Mouse (Mus musculus): ENCODE data around the gene Pde6b. TPM values are rescaled to one million over a fixed set of nuclear protein-coding genes. Genes with fewer than 3 reads are reported as not detected.

Gene Pde6b
- polyA plus RNA-seq, 1 experiment from 2014 or later, result 0.23 TPM

GRCm38 (mm10) chr5:108447857-108448256 lies 59.7 kb downstream of the Pde6b start:
- Histone ChIP-seq H3K4me1 (replicated peaks) (peaks cover 11% of the 10 kb centered on the region), H3K4me3 (0 out of 2 replicates have a peak overlapping the region, but pooled peaks have one; percentile 46), H3K36me3 (no peaks in the 10 kb centered on the region), H3K27ac (ENCODE audit: poor library complexity, severe bottlenecking) (no peak overlapping the region), H3K27me3 (replicated peaks) (peaks cover 11% of the 10 kb centered on the region; the same call in 1 of the 2 replicates), H3K4me2 (peak overlapping the region; percentile 79; the same call in 1 of the 2 replicates), H3K9me3 (replicated peaks) (no peaks in the 10 kb centered on the region), H3K9ac (no peak overlapping the region)
- 80% methylated on average over 7 of the region's 7 CpGs for WGBS
- ATAC-seq (ENCODE audit: insufficient number of reproducible peaks, low FRiP score), result no peak

DNA sequence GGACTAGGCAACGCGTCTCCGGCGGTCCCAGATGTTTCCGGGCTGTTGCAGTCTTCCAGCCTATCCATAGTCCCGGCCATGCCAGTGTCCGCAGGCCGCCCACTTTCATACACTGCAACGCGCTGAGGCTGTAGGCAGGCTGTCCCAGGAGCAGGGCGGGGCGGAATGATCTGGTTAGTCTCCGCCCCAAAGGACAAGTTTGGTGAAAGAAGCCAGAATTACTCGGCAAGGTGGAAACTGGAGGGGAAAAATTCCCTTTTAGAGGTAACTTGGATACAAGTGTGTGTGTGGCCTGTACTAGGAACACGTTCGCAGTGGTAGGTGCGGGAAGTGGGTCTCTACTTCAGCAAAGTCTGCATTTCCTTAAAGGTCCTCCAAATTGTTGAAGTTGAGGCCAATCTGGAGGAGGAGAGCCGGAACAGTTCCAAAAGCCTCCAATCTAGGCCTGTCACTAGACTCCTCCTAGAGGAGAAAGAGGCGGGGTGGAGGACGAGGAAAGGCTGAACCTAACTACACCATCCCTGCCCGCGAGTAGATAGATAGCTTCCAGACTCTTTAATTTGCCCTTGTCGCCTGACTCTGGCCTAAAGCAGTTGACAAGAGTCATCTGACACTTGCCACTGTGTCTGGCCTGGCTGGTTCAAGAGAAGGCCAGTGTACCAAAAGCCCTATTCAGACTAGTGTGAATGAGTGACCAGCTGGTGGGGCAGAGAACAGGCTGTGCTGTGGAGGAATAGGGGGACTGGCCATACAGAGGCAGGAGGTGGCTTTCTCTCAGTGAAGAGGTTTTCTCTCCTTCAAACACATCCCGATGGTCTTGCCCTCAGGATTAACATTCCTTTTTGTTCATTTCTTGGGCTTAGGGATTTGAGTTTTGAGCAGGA lies 60.8 kb downstream of the Pde6b start, which contains the start of gene Mfsd7a:
Gene Mfsd7a (minus strand): TSS at position 107 of the 884 bp plus-strand sequence.
- H3K36me3 ChIP-seq, result no peaks in the 10 kb centered on the region
- WGBS, result 6% methylated on average over 24 of the region's 24 CpGs
- peak within 1 kb of the TSS; percentile 9; the same call in 1 of the 2 replicates for H3K27ac ChIP-seq (ENCODE audit: poor library complexity, severe bottlenecking)
- H3K4me1 ChIP-seq (replicated peaks), result peaks cover 11% of the 10 kb centered on the region
- no peaks in the 10 kb centered on the region for H3K9me3 ChIP-seq (replicated peaks)
- peak; percentile 88 for ATAC-seq (ENCODE audit: insufficient number of reproducible peaks, low FRiP score)
- H3K9ac ChIP-seq, result peak within 1 kb of the TSS; percentile 56
- peak within 1 kb of the TSS; percentile 46 for H3K4me3 ChIP-seq
- H3K4me2 ChIP-seq, result peak within 1 kb of the TSS; percentile 79
- H3K27me3 ChIP-seq (replicated peaks), result peaks cover 11% of the 10 kb centered on the region; the same call in 1 of the 2 replicates

GRCm38 (mm10) chr5:108450837-108451540 lies 62.8 kb downstream of the Pde6b start:
- Histone ChIP-seq H3K4me2 (no peak overlapping the region), H3K4me1 (replicated peaks) (peaks cover 11% of the 10 kb centered on the region), H3K9ac (no peak overlapping the region), H3K9me3 (replicated peaks) (no peaks in the 10 kb centered on the region), H3K36me3 (no peaks in the 10 kb centered on the region), H3K27me3 (replicated peaks) (peaks cover 4% of the 10 kb centered on the region; the same call in 1 of the 2 replicates), H3K4me3 (no peak overlapping the region), H3K27ac (ENCODE audit: poor library complexity, severe bottlenecking) (no peak overlapping the region)
- WGBS, result 77% methylated on average over 8 of the region's 8 CpGs
- ATAC-seq (ENCODE audit: insufficient number of reproducible peaks, low FRiP score), result no peak

- Histone ChIP-seq H3K27me3 (replicated peaks) (no peaks in the 10 kb centered on the region), H3K4me1 (replicated peaks) (peaks cover 11% of the 10 kb centered on the region), H3K9me3 (replicated peaks) (no peaks in the 10 kb centered on the region), H3K4me2 (no peak overlapping the region), H3K36me3 (no peaks in the 10 kb centered on the region), H3K4me3 (no peak overlapping the region), H3K27ac (ENCODE audit: poor library complexity, severe bottlenecking) (no peak overlapping the region), H3K9ac (no peak overlapping the region)
- 75% methylated on average over 1 of the region's 1 CpGs for WGBS
- ATAC-seq (ENCODE audit: insufficient number of reproducible peaks, low FRiP score), result no peak
These were observed 63.4 kb downstream of the Pde6b start for GRCm38 (mm10) chr5:108451611-108452010.

DNA sequence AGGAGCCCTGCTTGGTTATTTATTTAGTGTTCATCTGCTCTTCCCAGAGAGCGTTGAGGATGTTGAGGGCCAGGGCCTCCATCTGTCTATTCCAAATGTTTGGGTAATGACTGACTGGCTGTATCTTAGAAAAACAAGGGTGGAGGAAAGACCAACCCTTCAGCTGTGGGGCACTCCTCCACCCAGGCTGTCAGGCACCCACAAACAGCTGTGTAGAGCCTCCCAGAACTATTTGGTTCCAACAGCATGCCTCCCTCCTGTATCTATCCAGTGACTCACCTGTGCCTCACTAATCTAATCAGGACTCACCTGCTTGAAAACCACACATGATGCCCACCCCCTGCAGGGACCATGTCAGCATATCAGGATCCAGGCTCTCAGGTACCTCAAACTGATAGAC lies 64.2 kb downstream of the Pde6b start:
- Histone ChIP-seq H3K4me1 (replicated peaks) (peaks cover 11% of the 10 kb centered on the region), H3K36me3 (no peaks in the 10 kb centered on the region), H3K4me2 (no peak overlapping the region), H3K4me3 (no peak overlapping the region), H3K9ac (no peak overlapping the region), H3K9me3 (replicated peaks) (no peaks in the 10 kb centered on the region), H3K27ac (ENCODE audit: poor library complexity, severe bottlenecking) (no peak overlapping the region), H3K27me3 (replicated peaks) (no peaks in the 10 kb centered on the region)
- WGBS, result 65% methylated on average over 1 of the region's 1 CpGs
- no peak for ATAC-seq (ENCODE audit: insufficient number of reproducible peaks, low FRiP score)

DNA sequence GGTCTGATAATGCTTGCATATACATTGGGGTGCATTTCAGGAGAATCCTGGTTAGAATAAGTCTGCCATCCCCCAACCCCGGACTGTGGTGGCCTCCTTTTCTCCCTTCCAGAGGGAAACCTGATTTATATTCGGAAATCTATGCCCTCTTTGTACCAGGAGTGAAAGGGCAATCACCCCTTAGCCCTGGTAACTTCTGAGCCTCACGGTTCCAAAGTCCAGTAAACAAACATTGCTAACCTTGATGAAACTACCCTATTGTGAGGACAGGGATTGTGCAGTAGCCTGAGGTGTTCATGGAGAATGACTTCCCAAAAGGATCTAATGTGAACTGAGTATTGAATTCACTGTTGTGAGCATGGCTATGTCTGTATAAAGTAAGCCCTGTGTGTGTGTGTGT lies 65.9 kb downstream of the Pde6b start:
- Histone ChIP-seq H3K4me2 (no peak overlapping the region), H3K9ac (no peak overlapping the region), H3K9me3 (replicated peaks) (no peaks in the 10 kb centered on the region), H3K27ac (ENCODE audit: poor library complexity, severe bottlenecking) (no peak overlapping the region), H3K36me3 (no peaks in the 10 kb centered on the region), H3K4me3 (no peak overlapping the region), H3K4me1 (replicated peaks) (peaks cover 8% of the 10 kb centered on the region), H3K27me3 (replicated peaks) (0 out of 2 replicates have a peak, but pooled peaks cover 5% of the 10 kb centered on the region)
- no peak for ATAC-seq (ENCODE audit: insufficient number of reproducible peaks, low FRiP score)
- WGBS, result 51% methylated on average over 3 of the region's 3 CpGs

DNA sequence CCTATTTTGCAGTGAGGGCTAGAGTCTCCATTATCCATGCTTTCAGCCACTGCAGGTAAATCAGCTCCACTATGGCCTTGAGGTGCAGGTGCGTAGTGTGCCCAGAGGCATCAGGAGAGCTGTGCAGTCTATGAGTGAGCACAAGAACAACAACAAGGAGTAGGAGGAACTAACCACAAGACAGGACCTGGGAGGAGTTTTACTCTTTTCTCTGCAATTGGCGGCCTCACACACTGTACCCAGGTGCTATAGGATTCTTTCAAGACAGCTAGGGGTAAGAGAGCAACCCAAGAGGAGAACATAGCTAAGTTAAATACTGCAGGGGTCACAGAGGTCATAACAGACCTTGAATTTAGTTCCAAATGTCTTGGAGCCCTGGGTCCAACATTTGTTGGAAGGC lies 70.5 kb downstream of the Pde6b start:
- no peak for ATAC-seq (ENCODE audit: insufficient number of reproducible peaks, low FRiP score)
- WGBS, result 74% methylated on average over 2 of the region's 2 CpGs
- no peak overlapping the region for H3K27ac ChIP-seq (ENCODE audit: poor library complexity, severe bottlenecking)
- no peak overlapping the region for H3K4me2 ChIP-seq
- peaks cover 21% of the 10 kb centered on the region for H3K4me1 ChIP-seq (replicated peaks)
- H3K9me3 ChIP-seq (replicated peaks), result no peaks in the 10 kb centered on the region
- H3K9ac ChIP-seq, result no peak overlapping the region
- H3K36me3 ChIP-seq, result no peaks in the 10 kb centered on the region
- H3K27me3 ChIP-seq (replicated peaks), result peaks cover 10% of the 10 kb centered on the region; the same call in 1 of the 2 replicates
- H3K4me3 ChIP-seq, result no peak overlapping the region

GRCm38 (mm10) chr5:108460461-108460860 lies 72.3 kb downstream of the Pde6b start:
- no peak for ATAC-seq (ENCODE audit: insufficient number of reproducible peaks, low FRiP score)
- Histone ChIP-seq H3K4me3 (peak overlapping the region; percentile 80), H3K4me1 (replicated peaks) (peaks cover 32% of the 10 kb centered on the region), H3K27ac (ENCODE audit: poor library complexity, severe bottlenecking) (no peak overlapping the region), H3K9me3 (replicated peaks) (no peaks in the 10 kb centered on the region), H3K4me2 (peak overlapping the region; percentile 82), H3K27me3 (replicated peaks) (peaks cover 10% of the 10 kb centered on the region; the same call in 1 of the 2 replicates), H3K9ac (peak overlapping the region; percentile 93), H3K36me3 (no peaks in the 10 kb centered on the region)
- WGBS, result 37% methylated on average over 6 of the region's 6 CpGs

GRCm38 (mm10) chr5:108461082-108462065 lies 73.2 kb downstream of the Pde6b start, which contains the start of gene Pcgf3:
TSS of gene Pcgf3 (plus strand) at chr5:108461232.
- no peaks in the 10 kb centered on the region for H3K36me3 ChIP-seq
- peak within 1 kb of the TSS; percentile 93 for H3K9ac ChIP-seq
- H3K4me2 ChIP-seq, result peak within 1 kb of the TSS; percentile 82
- H3K27ac ChIP-seq (ENCODE audit: poor library complexity, severe bottlenecking), result peak within 1 kb of the TSS; percentile 79
- H3K4me3 ChIP-seq, result peak within 1 kb of the TSS; percentile 80
- H3K4me1 ChIP-seq (replicated peaks), result peaks cover 41% of the 10 kb centered on the region
- under 1% methylated on average over 60 of the region's 62 CpGs for WGBS
- ATAC-seq (ENCODE audit: insufficient number of reproducible peaks, low FRiP score), result peak; percentile 98
- H3K9me3 ChIP-seq (replicated peaks), result no peaks in the 10 kb centered on the region
- H3K27me3 ChIP-seq (replicated peaks), result peaks cover 10% of the 10 kb centered on the region; the same call in 1 of the 2 replicates

- ATAC-seq (ENCODE audit: insufficient number of reproducible peaks, low FRiP score), result no peak
- Histone ChIP-seq H3K9ac (peak overlapping the region; percentile 93), H3K27ac (ENCODE audit: poor library complexity, severe bottlenecking) (peak overlapping the region; percentile 79; the same call in 1 of the 2 replicates), H3K27me3 (replicated peaks) (peaks cover 10% of the 10 kb centered on the region; the same call in 1 of the 2 replicates), H3K4me3 (peak overlapping the region; percentile 80), H3K4me1 (replicated peaks) (peaks cover 51% of the 10 kb centered on the region), H3K4me2 (peak overlapping the region; percentile 82), H3K36me3 (no peaks in the 10 kb centered on the region), H3K9me3 (replicated peaks) (no peaks in the 10 kb centered on the region)
- WGBS, result 43% methylated on average over 4 of the region's 4 CpGs
These were observed 74.3 kb downstream of the Pde6b start for GRCm38 (mm10) chr5:108462446-108462845.

Data from heart, embryonic 12.5 days (tissue).